In genomic region chr1:160351880-160352234, GRCm38 (mm10) we compare ENCODE assay signal across 9 mouse cellular contexts.
A peak's percentile ranks its signal among the peaks of the same experiment; 100 is the strongest.
DNase-seq lines count a peak whose midpoint lies in the region; ATAC-seq lines count a peak whose summit lies in the region.
"Had no signal": no experiment of that assay in that cellular context is flagged by ENCODE, and none has a peak within 500 bp of the region (broad histone marks: within the 10 kb centered on the region; RNA-seq: fewer than 3 reads in every experiment).

No protein-coding gene starts in this region.

- H3K27me3 ChIP-seq in forebrain, embryonic 15.5 days, result no peaks in the 10 kb centered on the region
- H3K27me3 ChIP-seq in lung, embryonic 16.5 days (ENCODE audit: control insufficient read depth, insufficient read depth, low read depth, low read length), result no peaks in the 10 kb centered on the region

- H3K4me3 ChIP-seq in forebrain, embryonic 15.5 days, result peak overlapping the region; percentile 47
- H3K4me3 ChIP-seq in lung, embryonic 16.5 days (ENCODE audit: low read length), result peak overlapping the region; percentile 46
- H3K4me3 ChIP-seq: erythroblast, embryonic 14.5 days had no signal

- H3K36me3 ChIP-seq in forebrain, embryonic 15.5 days, result no peaks in the 10 kb centered on the region
- no peaks in the 10 kb centered on the region for H3K36me3 ChIP-seq in lung, embryonic 16.5 days (ENCODE audit: control insufficient read depth, insufficient read depth, low read length)

- ATAC-seq in forebrain, embryonic 15.5 days (replicated peaks), result peak; percentile 95
- ATAC-seq in hematopoietic stem cell, adult 5-6 weeks (replicated peaks in 1 of 2; ENCODE audit: insufficient read depth in 1 of 2, low FRiP score in 2 of 2, low TSS enrichment in 1 of 2, low read depth in 1 of 2, poor library complexity in 2 of 2, severe bottlenecking in 2 of 2), result peak; percentile 65 to 69; a peak in 3 of 4 replicates
- ATAC-seq in lung, embryonic 16.5 days (ENCODE audit: low read depth), result peak; percentile 78

- WGBS in forebrain, embryonic 15.5 days, result under 1% methylated on average over 10 of the region's 10 CpGs
- WGBS in lung, embryonic 16.5 days, result 1% methylated on average over 10 of the region's 10 CpGs

- H3K4me2 ChIP-seq in forebrain, embryonic 15.5 days (replicated peaks), result peak overlapping the region; percentile 80
- H3K4me2 ChIP-seq in lung, embryonic 16.5 days (ENCODE audit: low read depth, low read length), result peak overlapping the region; percentile 73

- H3K27ac ChIP-seq in forebrain, embryonic 15.5 days (replicated peaks), result peak overlapping the region; percentile 96
- H3K27ac ChIP-seq in lung, embryonic 16.5 days (ENCODE audit: low read length), result no peak overlapping the region

- peak overlapping the region; percentile 78 for H3K9ac ChIP-seq in forebrain, embryonic 15.5 days (replicated peaks)
- peak overlapping the region; percentile 62 for H3K9ac ChIP-seq in lung, embryonic 16.5 days (ENCODE audit: low read length)

- no peaks in the 10 kb centered on the region for H3K9me3 ChIP-seq in forebrain, embryonic 15.5 days
- no peaks in the 10 kb centered on the region for H3K9me3 ChIP-seq in lung, embryonic 16.5 days (ENCODE audit: control insufficient read depth, low read length)

- DNase-seq in Muller cell, postnatal 12 days (ENCODE audit: inconsistent ontology term), result peak; percentile 67
- DNase-seq in cerebellum, adult 11 months, result peak; percentile 74
- DNase-seq in layer of hippocampus, adult 9-11 months, result peak; percentile 85
- peak; percentile 84 for DNase-seq in right cerebral cortex, adult 18-20 months
- no peak for DNase-seq in spleen, postnatal 14 days (ENCODE audit: low spot score in 2 of 2)

- peaks cover 29% of the 10 kb centered on the region for H3K4me1 ChIP-seq in forebrain, embryonic 15.5 days
- no peaks in the 10 kb centered on the region; the same call in 1 of the 2 replicates for H3K4me1 ChIP-seq in lung, embryonic 16.5 days (replicated peaks; ENCODE audit: control insufficient read depth, insufficient read depth, low read length)

Comparison
In these comparisons a context has a peak if more than half of its experiments do, and no peak if none do; other contexts are left out.
1. DNase-seq: peak in Muller cell, postnatal 12 days (single experiment), cerebellum, adult 11 months (single experiment), layer of hippocampus, adult 9-11 months (single experiment) and right cerebral cortex, adult 18-20 months (single experiment); none in spleen, postnatal 14 days (0 of 2).
2. Peak in every context shown above with its lines, with median percentiles within 50 percentile points of each other: ATAC-seq.